Mouse (Mus musculus) kidney, embryonic 16.5 days (tissue): ENCODE data around the gene Rbfox2. TPM values are rescaled to one million over a fixed set of nuclear protein-coding genes. Genes with fewer than 3 reads are reported as not detected.
"Not testable (repeated sequence)": the region's sequence is repeated elsewhere in the genome, so short reads cannot be mapped to it uniquely, and the experiment has no call there.

Experiments used
- ATAC-seq: fragments of 200-750 bp; cut with Nextera tagmentation; 2 replicates; pipeline ENCODE4 v1.8.0; 2017; ENCODE audit warnings: moderate TSS enrichment; ENCODE audit not compliant: low FRiP score, low TSS enrichment
- H3K27ac ChIP-seq: fragments of 300-500 bp; sonication (generic); 2 replicates; pipeline ENCODE4 v1.5.1; 2014; ENCODE audit warnings: low read length
- H3K27me3 ChIP-seq: fragments of 300-500 bp; sonication (generic); 2 replicates; pipeline ENCODE4 v1.6.1; 2014; ENCODE audit warnings: low read length, control low read depth, mixed read lengths; ENCODE audit not compliant: insufficient read depth
- H3K36me3 ChIP-seq: fragments of 300-500 bp; sonication (generic); 2 replicates; pipeline ENCODE4 v1.6.1; 2014; ENCODE audit warnings: low read length, control low read depth, mixed read lengths; ENCODE audit not compliant: insufficient read depth
- H3K4me1 ChIP-seq: fragments of 300-500 bp; sonication (generic); 2 replicates; pipeline ENCODE4 v1.6.1; 2014; ENCODE audit warnings: low read length, control low read depth, mixed read lengths; ENCODE audit not compliant: insufficient read depth
- H3K4me2 ChIP-seq: fragments of 300-500 bp; sonication (generic); replicated peaks from 2 replicates; pipeline ENCODE4 v1.6.1; 2014; ENCODE audit warnings: low read depth, low read length
- H3K4me3 ChIP-seq: fragments of 300-500 bp; sonication (generic); 2 replicates; pipeline ENCODE4 v1.5.1; 2014; ENCODE audit warnings: mild to moderate bottlenecking, low read length
- H3K9ac ChIP-seq: fragments of 300-500 bp; sonication (generic); replicated peaks from 2 replicates; pipeline ENCODE4 v1.6.1; 2014; ENCODE audit warnings: low read length
- H3K9me3 ChIP-seq: fragments of 300-500 bp; sonication (generic); 2 replicates; pipeline ENCODE4 v1.6.1; 2016; ENCODE audit warnings: low read length, control low read depth
- WGBS: fragments of 180-500 bp; shearing (Covaris S2); extraction: QIAGEN DNeasy Blood & Tissue Kit; methylation state at CpG from one replicate; pipeline ENCODE4 v1.1.7; 2014; 5-methylcytosine and 5-hydroxymethylcytosine counted together
- polyA plus RNA-seq: library from polyadenylated mRNA; unstranded; fragments of >200 nt; fragmentation: Nextera tagmentation; extraction: Ambion mirVana; gene quantifications from 2 replicates; pipeline ENCODE4 v1.2.1, GENCODE M21; 2015

Rbfox2 gene
- polyA plus RNA-seq, 1 experiment from 2014 or later, result 49.1 TPM

GRCm38 (mm10) chr15:77278825-77279224 lies 28.0 kb downstream of the Rbfox2 start:
- H3K27me3 ChIP-seq, result no peaks in the 10 kb centered on the region
- H3K36me3 ChIP-seq, result no peaks in the 10 kb centered on the region
- no peak overlapping the region for H3K4me2 ChIP-seq
- no peaks in the 10 kb centered on the region for H3K9me3 ChIP-seq
- WGBS, result 37% methylated on average over 5 of the region's 5 CpGs
- H3K27ac ChIP-seq, result 0 out of 2 replicates have a peak overlapping the region, but pooled peaks have one; percentile 12
- peaks cover 45% of the 10 kb centered on the region for H3K4me1 ChIP-seq
- no peak overlapping the region for H3K9ac ChIP-seq
- no peak overlapping the region for H3K4me3 ChIP-seq
- ATAC-seq, result no peak

GRCm38 (mm10) chr15:77276838-77277725 lies 29.7 kb downstream of the Rbfox2 start:
- peak; percentile 35; the same call in 1 of the 2 replicates for ATAC-seq

GRCm38 (mm10) chr15:77276300-77276699 lies 30.5 kb downstream of the Rbfox2 start:
- Histone ChIP-seq H3K9me3 (no peaks in the 10 kb centered on the region), H3K27ac (no peak overlapping the region), H3K27me3 (no peaks in the 10 kb centered on the region), H3K9ac (no peak overlapping the region), H3K4me2 (no peak overlapping the region), H3K4me3 (no peak overlapping the region), H3K36me3 (no peaks in the 10 kb centered on the region), H3K4me1 (peaks cover 45% of the 10 kb centered on the region)
- 61% methylated on average over 1 of the region's 1 CpGs for WGBS
- ATAC-seq, result no peak

More at GRCm38 (mm10) chr15:77276838-77277725, 29.7 kb downstream of the Rbfox2 start:
- H3K27ac ChIP-seq, result no peak overlapping the region
- H3K36me3 ChIP-seq, result no peaks in the 10 kb centered on the region
- no peak overlapping the region for H3K4me2 ChIP-seq
- no peak overlapping the region for H3K9ac ChIP-seq
- peaks cover 45% of the 10 kb centered on the region for H3K4me1 ChIP-seq
- H3K27me3 ChIP-seq, result no peaks in the 10 kb centered on the region
- WGBS, result 52% methylated on average over 3 of the region's 3 CpGs
- no peaks in the 10 kb centered on the region for H3K9me3 ChIP-seq
- H3K4me3 ChIP-seq, result no peak overlapping the region

- H3K9me3 ChIP-seq, result no peaks in the 10 kb centered on the region
- no peak overlapping the region for H3K4me3 ChIP-seq
Measured at GRCm38 (mm10) chr15:77275572-77275971, 31.2 kb downstream of the Rbfox2 start.

GRCm38 (mm10) chr15:77273947-77274346 lies 32.9 kb downstream of the Rbfox2 start:
- Histone ChIP-seq H3K9ac (no peak overlapping the region), H3K4me2 (no peak overlapping the region), H3K27ac (no peak overlapping the region), H3K36me3 (no peaks in the 10 kb centered on the region), H3K4me3 (no peak overlapping the region), H3K9me3 (no peaks in the 10 kb centered on the region), H3K27me3 (no peaks in the 10 kb centered on the region), H3K4me1 (peaks cover 39% of the 10 kb centered on the region)
- ATAC-seq, result no peak
- 51% methylated on average over 6 of the region's 6 CpGs for WGBS

More at GRCm38 (mm10) chr15:77275572-77275971, 31.2 kb downstream of the Rbfox2 start:
- no peaks in the 10 kb centered on the region for H3K27me3 ChIP-seq
- no peak overlapping the region for H3K27ac ChIP-seq
- WGBS, result 75% methylated on average over 2 of the region's 2 CpGs
- H3K4me1 ChIP-seq, result peaks cover 40% of the 10 kb centered on the region
- no peaks in the 10 kb centered on the region for H3K36me3 ChIP-seq
- H3K4me2 ChIP-seq, result no peak overlapping the region
- ATAC-seq, result no peak
- H3K9ac ChIP-seq, result no peak overlapping the region

- no peaks in the 10 kb centered on the region for H3K9me3 ChIP-seq
- no peak overlapping the region for H3K4me3 ChIP-seq
- H3K36me3 ChIP-seq, result no peaks in the 10 kb centered on the region
- H3K4me2 ChIP-seq, result no peak overlapping the region
- peaks cover 18% of the 10 kb centered on the region for H3K4me1 ChIP-seq
- no peaks in the 10 kb centered on the region for H3K27me3 ChIP-seq
- no peak for ATAC-seq
- H3K27ac ChIP-seq, result no peak overlapping the region
- H3K9ac ChIP-seq, result no peak overlapping the region
- WGBS, result 92% methylated on average over 5 of the region's 5 CpGs
Measured at GRCm38 (mm10) chr15:77271285-77271684, 35.5 kb downstream of the Rbfox2 start.

- not testable (repeated sequence) for H3K4me2 ChIP-seq, H3K27ac ChIP-seq, H3K27me3 ChIP-seq, H3K9me3 ChIP-seq, H3K4me3 ChIP-seq, H3K9ac ChIP-seq, H3K36me3 ChIP-seq, ATAC-seq
- 86% methylated on average over 1 of the region's 1 CpGs for WGBS
- peaks cover 13% of the 10 kb centered on the region for H3K4me1 ChIP-seq
Measured at GRCm38 (mm10) chr15:77269496-77269895, 37.3 kb downstream of the Rbfox2 start.

- Histone ChIP-seq H3K4me1 (peaks cover 13% of the 10 kb centered on the region), H3K27ac (no peak overlapping the region), H3K27me3 (no peaks in the 10 kb centered on the region), H3K9me3 (no peaks in the 10 kb centered on the region), H3K9ac (no peak overlapping the region; the same call in 1 of the 2 replicates), H3K36me3 (no peaks in the 10 kb centered on the region), H3K4me2 (no peak overlapping the region), H3K4me3 (no peak overlapping the region)
- ATAC-seq, result no peak
- WGBS, result 83% methylated on average over 3 of the region's 3 CpGs
Measured at GRCm38 (mm10) chr15:77268415-77268814, 38.4 kb downstream of the Rbfox2 start.

- Histone ChIP-seq H3K9me3 (no peaks in the 10 kb centered on the region), H3K4me3 (no peak overlapping the region), H3K36me3 (no peaks in the 10 kb centered on the region), H3K27me3 (no peaks in the 10 kb centered on the region), H3K9ac (no peak overlapping the region), H3K27ac (no peak overlapping the region), H3K4me1 (peaks cover 13% of the 10 kb centered on the region), H3K4me2 (no peak overlapping the region)
- 15% methylated on average over 4 of the region's 4 CpGs for WGBS
- no peak for ATAC-seq
Measured at GRCm38 (mm10) chr15:77265318-77265717, 41.5 kb downstream of the Rbfox2 start.

GRCm38 (mm10) chr15:77264314-77264713 lies 42.5 kb downstream of the Rbfox2 start:
- WGBS, result 79% methylated on average over 5 of the region's 5 CpGs
- H3K4me2 ChIP-seq, result no peak overlapping the region
- H3K4me1 ChIP-seq, result peaks cover 13% of the 10 kb centered on the region
- no peaks in the 10 kb centered on the region for H3K27me3 ChIP-seq
- no peak overlapping the region for H3K27ac ChIP-seq
- H3K9ac ChIP-seq, result no peak overlapping the region
- no peak for ATAC-seq
- no peaks in the 10 kb centered on the region for H3K36me3 ChIP-seq
- H3K4me3 ChIP-seq, result no peak overlapping the region
- H3K9me3 ChIP-seq, result no peaks in the 10 kb centered on the region
